Mouse (Mus musculus) cortical plate, adult 2 months (tissue): ENCODE data around the gene Picalm.

Source experiments
- CTCF ChIP-seq: fragments of 200-500 bp; IDR thresholded peaks from 2 replicates; pipeline ENCODE4 v1.5.1; 2011; ENCODE audit warnings: mild to moderate bottlenecking, control low read depth, low read length; ENCODE audit not compliant: insufficient read depth; ENCODE audit errors: extremely low read depth
- POLR2A ChIP-seq: fragments of 200-500 bp; IDR thresholded peaks from 2 replicates; pipeline ENCODE4 v1.6.1; 2011; ENCODE audit warnings: mild to moderate bottlenecking, low read length, control low read depth; ENCODE audit not compliant: insufficient read depth; ENCODE audit errors: extremely low read depth

DNA sequence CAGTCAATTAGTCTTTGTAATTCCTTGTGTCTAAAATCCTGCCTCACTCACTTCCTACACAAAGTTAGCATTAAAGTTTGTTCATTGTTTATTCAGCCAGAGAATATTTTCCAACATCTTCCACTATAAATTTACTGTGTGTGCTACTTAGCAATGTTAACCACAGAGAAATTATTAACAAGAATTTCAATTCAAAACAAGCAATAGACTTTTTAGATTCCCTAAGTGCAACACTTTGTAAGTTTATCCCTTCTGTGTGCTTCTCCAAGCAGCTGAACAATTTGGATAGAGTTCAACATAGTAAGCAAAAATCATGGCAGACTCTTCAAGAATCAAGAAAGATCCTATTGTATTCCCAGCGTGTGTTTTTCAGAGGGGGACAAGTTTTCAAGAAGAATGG is 44.3 kb upstream of the Picalm start:
- TF ChIP-seq CTCF = no peak
- no peak for TF ChIP-seq POLR2A
